Mouse (Mus musculus) C2C12 (cell line): ENCODE results near the gene Patj. TPM values are rescaled to one million over a fixed set of nuclear protein-coding genes. Genes with fewer than 3 reads are reported as not detected.

ENCODE experiments used
- H3K27me3 ChIP-seq: one replicate; pipeline ENCODE4 v1.6.1; 2011; ENCODE audit not compliant: control insufficient read depth, insufficient read depth, insufficient read length
- H3K36me3 ChIP-seq: one replicate; pipeline ENCODE4 v1.6.1; 2011; ENCODE audit not compliant: control insufficient read depth, insufficient read depth
- H3K4me3 ChIP-seq: one replicate; pipeline ENCODE4 v1.5.1; 2011; ENCODE audit warnings: mild to moderate bottlenecking, control low read depth; ENCODE audit not compliant: poor library complexity, insufficient read depth, severe bottlenecking
- H3K79me2 ChIP-seq: one replicate; pipeline ENCODE4 v1.6.1; 2011; ENCODE audit not compliant: control insufficient read depth, insufficient read depth
- H3K79me3 ChIP-seq: one replicate; pipeline ENCODE4 v1.6.1; 2011; ENCODE audit warnings: low read depth, control low read depth
- H3ac ChIP-seq: one replicate; pipeline ENCODE3; 2011; ENCODE audit warnings: low read depth; ENCODE audit not compliant: control insufficient read depth, insufficient read length
- CEBPB ChIP-seq: IDR thresholded peaks from one replicate; pipeline ENCODE4 v1.6.1; 2011; ENCODE audit warnings: low read depth, mild to moderate bottlenecking, control low read depth, moderate library complexity
- CTCF ChIP-seq: IDR thresholded peaks from one replicate; pipeline ENCODE4 v1.5.1; 2011; ENCODE audit not compliant: control insufficient read depth, insufficient read depth, insufficient read length
- FOSL1 ChIP-seq: IDR thresholded peaks from one replicate; pipeline ENCODE4 v1.8.0; 2011; ENCODE audit warnings: mild to moderate bottlenecking, low read length; ENCODE audit not compliant: poor library complexity, insufficient read depth, severe bottlenecking
- MAX ChIP-seq: IDR thresholded peaks from one replicate; pipeline ENCODE4 v1.6.1; 2011; ENCODE audit warnings: mild to moderate bottlenecking, control low read depth
- MYOD1 ChIP-seq: IDR thresholded peaks from one replicate; pipeline ENCODE4 v1.6.1; 2011; ENCODE audit warnings: low read depth; ENCODE audit not compliant: control insufficient read depth, insufficient read length
- MYOG ChIP-seq: IDR thresholded peaks from one replicate; pipeline ENCODE4 v1.6.1; 2011; ENCODE audit not compliant: control insufficient read depth, insufficient read length; ENCODE audit errors: extremely low read depth
- USF1 ChIP-seq: IDR thresholded peaks from one replicate; pipeline ENCODE4 v1.6.1; 2011; ENCODE audit warnings: low read depth, mild to moderate bottlenecking, control low read depth, moderate library complexity
- polyA plus RNA-seq: library from polyadenylated mRNA; unstranded; fragments of >200 nt; fragmentation: generic; extraction: Trizol; gene quantifications from one replicate; pipeline ENCODE4 v1.2.1, GENCODE M21; 2012; ENCODE audit warnings: missing spikeins

The Patj gene
- polyA plus RNA-seq, 1 experiment: 3.3 TPM

- TF ChIP-seq MYOD1 (no peak), CTCF (no peak), MAX (no peak), CEBPB (no peak), USF1 (no peak), FOSL1 (no peak), MYOG (no peak)
- H3K79me2 ChIP-seq: no peaks in the 10 kb centered on the region
- no peaks in the 10 kb centered on the region for H3K79me3 ChIP-seq
- H3K4me3 ChIP-seq: no peak overlapping the region
- H3ac ChIP-seq: no peak overlapping the region
- no peaks in the 10 kb centered on the region for H3K36me3 ChIP-seq
- no peaks in the 10 kb centered on the region for H3K27me3 ChIP-seq
Observed at GRCm38 (mm10) chr4:98535446-98535845, 139.9 kb downstream of the Patj start.

GRCm38 (mm10) chr4:98541591-98541990, 146.0 kb downstream of the Patj start:
- Histone ChIP-seq H3K27me3 (no peaks in the 10 kb centered on the region), H3K36me3 (no peaks in the 10 kb centered on the region)
- TF ChIP-seq MYOD1: no peak
- TF ChIP-seq MAX: no peak
- TF ChIP-seq FOSL1: no peak
- no peak for TF ChIP-seq USF1
- TF ChIP-seq CTCF: no peak
- no peak for TF ChIP-seq CEBPB
- no peak for TF ChIP-seq MYOG

GRCm38 (mm10) chr4:98543001-98543400, 147.4 kb downstream of the Patj start:
- H3K36me3 ChIP-seq: no peaks in the 10 kb centered on the region
- H3ac ChIP-seq: no peak overlapping the region
- H3K79me3 ChIP-seq: no peaks in the 10 kb centered on the region
- H3K4me3 ChIP-seq: no peak overlapping the region
- no peaks in the 10 kb centered on the region for H3K27me3 ChIP-seq
- no peaks in the 10 kb centered on the region for H3K79me2 ChIP-seq
- TF ChIP-seq MYOG: no peak
- no peak for TF ChIP-seq MYOD1
- no peak for TF ChIP-seq CEBPB
- no peak for TF ChIP-seq FOSL1
- no peak for TF ChIP-seq USF1
- no peak for TF ChIP-seq MAX
- no peak for TF ChIP-seq CTCF

More at GRCm38 (mm10) chr4:98541591-98541990, 146.0 kb downstream of the Patj start:
- Histone ChIP-seq H3ac (no peak overlapping the region), H3K4me3 (no peak overlapping the region), H3K79me2 (no peaks in the 10 kb centered on the region), H3K79me3 (no peaks in the 10 kb centered on the region)

DNA sequence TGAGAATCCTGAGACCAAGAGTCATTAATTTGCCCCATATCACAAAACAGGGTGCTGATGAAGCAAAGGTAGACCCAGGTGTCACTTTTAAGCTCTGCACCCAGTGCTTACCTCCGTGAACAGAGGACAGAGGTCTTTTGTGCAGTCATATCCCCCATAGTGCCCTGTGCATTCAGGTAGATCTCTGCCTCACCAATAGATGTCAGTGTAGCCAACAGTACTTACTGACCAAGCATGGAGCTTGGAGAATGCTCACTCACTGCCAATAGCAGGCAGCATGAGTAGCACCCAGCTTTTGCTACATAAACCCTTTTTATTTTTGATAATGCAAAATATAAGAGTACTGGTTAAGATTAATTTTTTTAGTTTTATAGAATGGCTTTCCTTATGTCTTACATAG, 149.8 kb downstream of the Patj start:
- Histone ChIP-seq H3K36me3 (no peaks in the 10 kb centered on the region), H3K4me3 (no peak overlapping the region), H3K27me3 (no peaks in the 10 kb centered on the region), H3K79me3 (no peaks in the 10 kb centered on the region), H3ac (no peak overlapping the region), H3K79me2 (no peaks in the 10 kb centered on the region)
- TF ChIP-seq FOSL1: no peak
- TF ChIP-seq MAX: no peak
- no peak for TF ChIP-seq MYOD1
- TF ChIP-seq CEBPB: no peak
- peak; percentile 48 for TF ChIP-seq CTCF
- no peak for TF ChIP-seq USF1

- no peak for TF ChIP-seq CEBPB
- TF ChIP-seq USF1: no peak
- Histone ChIP-seq H3K4me3 (no peak overlapping the region), H3K79me2 (no peaks in the 10 kb centered on the region), H3K36me3 (no peaks in the 10 kb centered on the region), H3ac (no peak overlapping the region), H3K79me3 (no peaks in the 10 kb centered on the region), H3K27me3 (no peaks in the 10 kb centered on the region)
Observed at GRCm38 (mm10) chr4:98546456-98547176, 151.0 kb downstream of the Patj start.

- Histone ChIP-seq H3K27me3 (no peaks in the 10 kb centered on the region), H3K4me3 (no peak overlapping the region), H3ac (no peak overlapping the region), H3K79me2 (no peaks in the 10 kb centered on the region), H3K79me3 (no peaks in the 10 kb centered on the region), H3K36me3 (no peaks in the 10 kb centered on the region)
- TF ChIP-seq MYOG (no peak), MAX (no peak), FOSL1 (no peak), CTCF (no peak), CEBPB (no peak), USF1 (no peak), MYOD1 (no peak)
Observed at GRCm38 (mm10) chr4:98549491-98549890, 153.9 kb downstream of the Patj start.
